Mouse (Mus musculus) layer of hippocampus, postnatal 36 days (tissue): ENCODE results near the gene A930009A15Rik. TPM values are rescaled to one million over a fixed set of nuclear protein-coding genes. Genes with fewer than 3 reads are reported as not detected.

ENCODE experiments used
- DNase-seq, 2 experiments: peaks; one replicate each; pipeline ENCODE4 v3.0.0; 2022
- total RNA-seq, 2 experiments: library from RNA; stranded (reverse); gene quantifications; 2 replicates each; pipeline ENCODE4 v1.2.3; 2021

A930009A15Rik gene
- total RNA-seq, 2 experiments from 2014 or later: 0.47 to 0.66 TPM

DNA sequence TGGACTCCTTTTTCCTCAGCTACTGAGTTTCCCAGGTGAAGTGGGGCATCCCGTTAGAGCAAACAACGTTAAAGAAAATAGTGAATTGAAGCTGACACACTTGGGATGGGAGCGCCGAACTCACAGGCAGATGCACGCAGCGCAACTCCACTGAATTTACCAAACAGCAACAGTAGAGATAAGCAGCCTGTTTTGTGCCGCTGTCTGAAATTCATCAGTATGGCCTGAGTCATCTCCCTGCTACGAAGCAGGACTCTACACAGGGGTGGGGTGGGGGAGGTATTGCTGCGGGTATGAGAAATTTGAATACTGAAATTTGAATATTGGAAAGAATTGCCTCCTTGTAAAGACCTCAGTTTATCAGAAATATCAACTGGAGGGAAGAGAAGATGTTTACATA is 12.2 kb downstream of the A930009A15Rik start:
- DNase-seq: no peak

- DNase-seq: no peak
Measured at GRCm38 (mm10) chr10:115583071-115583470, 13.3 kb downstream of the A930009A15Rik start.

- no peak for DNase-seq
Measured at GRCm38 (mm10) chr10:115584656-115585055, 14.9 kb downstream of the A930009A15Rik start.

DNA sequence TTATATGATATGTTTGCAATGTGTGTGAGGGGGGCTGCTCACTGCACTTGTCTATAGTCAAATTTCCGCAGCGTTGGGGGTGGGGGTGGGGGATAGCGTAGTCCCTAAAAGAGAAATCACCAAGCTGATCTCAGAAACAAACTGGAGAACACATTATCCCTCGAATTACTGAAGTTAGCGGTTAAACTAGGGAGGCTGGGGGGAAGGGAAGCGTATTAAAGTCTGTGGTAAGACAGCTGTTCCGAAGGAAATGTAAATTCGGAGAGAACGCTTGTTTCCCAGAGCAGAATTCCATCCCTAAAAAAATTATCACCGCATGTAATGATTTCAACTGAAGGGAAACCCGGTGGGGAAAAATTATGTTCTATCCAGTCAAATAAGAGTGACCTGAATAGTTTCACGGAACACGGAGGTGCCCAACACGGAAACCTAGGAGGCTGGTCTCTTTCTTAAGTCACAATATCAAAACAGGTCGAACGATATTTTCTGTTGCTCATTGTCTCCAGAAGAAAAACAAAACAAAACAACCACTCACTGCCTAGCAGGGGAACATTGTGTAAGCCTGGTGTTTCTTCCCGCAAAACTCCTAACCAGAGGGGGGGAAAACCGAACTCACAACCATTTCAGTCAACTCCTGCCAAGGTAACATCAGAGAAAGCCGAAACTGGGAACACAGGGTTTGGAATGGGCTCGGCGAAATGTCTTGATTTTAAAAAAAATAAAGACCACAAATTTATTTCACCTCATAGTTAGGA is 15.9 kb downstream of the A930009A15Rik start:
- DNase-seq: no peak

GRCm38 (mm10) chr10:115586246-115587231 is 16.8 kb downstream of the A930009A15Rik start:
- no peak for DNase-seq

GRCm38 (mm10) chr10:115587301-115587969 is 17.6 kb downstream of the A930009A15Rik start, which contains the start of gene Lgr5:
Lgr5 (minus strand) TSS chr10:115587780.
- DNase-seq: peak; percentile 45 to 50

DNA sequence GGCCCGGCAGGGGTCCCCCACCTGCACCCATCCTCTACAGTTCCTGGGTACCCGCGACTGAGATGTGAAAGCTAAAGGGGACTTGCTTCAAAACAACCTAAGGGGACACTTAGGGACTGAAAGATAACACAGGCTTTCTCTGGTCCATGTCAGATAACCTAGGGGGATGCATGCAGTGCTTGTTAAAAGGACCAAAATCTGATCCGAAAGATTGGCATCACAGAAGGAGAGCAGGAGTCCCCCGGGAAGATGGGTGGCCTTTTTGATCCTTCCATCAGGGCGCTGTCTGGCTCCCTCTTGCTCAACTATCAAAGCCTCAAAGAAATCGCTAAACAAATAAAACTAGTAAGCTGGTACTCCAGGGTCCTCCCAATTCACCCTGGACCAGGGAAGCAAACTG is 18.2 kb downstream of the A930009A15Rik start:
- DNase-seq: no peak

GRCm38 (mm10) chr10:115593221-115593620 is 23.4 kb downstream of the A930009A15Rik start:
- DNase-seq: no peak

DNA sequence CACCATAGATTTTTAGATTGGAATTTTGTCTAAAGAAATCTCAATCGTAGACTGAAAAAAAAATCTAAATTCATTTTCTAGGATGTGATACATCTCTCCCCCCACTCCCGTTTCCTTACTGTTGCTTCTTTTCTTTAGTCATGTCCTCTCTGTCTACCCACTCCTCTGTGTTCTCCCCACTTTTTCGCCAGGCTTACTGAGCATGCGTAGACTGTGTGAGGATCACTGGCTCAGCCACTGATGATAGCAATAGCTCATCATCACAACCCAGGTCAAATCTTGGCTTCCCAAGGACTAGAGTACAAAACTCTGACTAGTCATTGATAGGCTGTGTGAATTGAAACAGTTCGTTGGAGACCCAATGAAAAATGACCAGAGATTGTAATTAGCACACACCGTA is 23.9 kb downstream of the A930009A15Rik start:
- DNase-seq: no peak

GRCm38 (mm10) chr10:115595748-115596147 is 26.0 kb downstream of the A930009A15Rik start:
- no peak for DNase-seq

GRCm38 (mm10) chr10:115617456-115618287 is 47.9 kb downstream of the A930009A15Rik start:
- DNase-seq: peak in 1 of 2 experiments; percentile 10

DNA sequence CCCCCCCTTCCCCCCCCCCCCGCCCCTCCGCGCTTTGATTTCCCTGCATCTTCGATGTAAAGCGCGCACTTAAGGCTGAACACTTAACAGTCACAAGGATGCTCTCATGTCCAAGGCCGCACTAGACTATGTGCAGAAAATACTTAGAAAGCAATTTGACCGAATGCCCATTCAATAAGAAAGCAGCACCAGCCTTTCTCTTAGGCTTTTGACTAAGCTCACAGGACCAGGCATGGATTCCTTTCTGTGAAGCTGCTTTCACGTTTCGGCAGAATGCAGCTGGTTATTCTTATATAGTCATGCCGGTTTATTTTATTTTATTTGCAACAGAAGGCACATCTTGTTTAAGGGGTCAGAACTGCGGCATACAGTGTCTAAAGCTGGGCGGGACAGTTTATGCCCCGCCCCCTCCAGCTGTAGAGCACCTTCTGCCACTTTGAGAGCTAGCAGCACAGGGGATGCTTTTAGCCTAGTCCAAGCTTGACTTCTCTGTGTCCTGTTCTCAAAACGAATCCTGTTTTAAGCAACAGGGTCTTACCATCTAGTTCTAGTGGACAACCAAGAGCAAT is 48.6 kb downstream of the A930009A15Rik start:
- DNase-seq: no peak

DNA sequence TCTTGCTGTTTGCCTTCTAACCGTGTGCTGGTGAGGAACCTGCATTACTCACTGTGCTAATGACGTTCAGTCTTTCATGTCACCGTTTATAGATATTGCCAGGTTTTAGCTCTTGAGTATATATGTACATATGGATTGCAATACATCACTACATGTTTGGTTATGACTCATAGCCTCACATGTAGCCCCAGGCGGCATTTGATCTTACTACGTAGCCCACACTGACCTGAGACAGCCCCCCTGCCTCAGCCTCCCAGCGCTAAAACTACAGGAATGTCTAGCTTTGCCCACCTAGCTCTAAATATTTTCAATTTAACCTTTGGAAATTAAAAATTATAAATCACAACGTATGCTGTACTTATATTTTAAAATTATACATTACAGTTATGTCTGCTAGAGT is 53.7 kb downstream of the A930009A15Rik start:
- DNase-seq: no peak

GRCm38 (mm10) chr10:115623956-115624671 is 54.3 kb downstream of the A930009A15Rik start:
- peak in 1 of 2 experiments; percentile 31 for DNase-seq

DNA sequence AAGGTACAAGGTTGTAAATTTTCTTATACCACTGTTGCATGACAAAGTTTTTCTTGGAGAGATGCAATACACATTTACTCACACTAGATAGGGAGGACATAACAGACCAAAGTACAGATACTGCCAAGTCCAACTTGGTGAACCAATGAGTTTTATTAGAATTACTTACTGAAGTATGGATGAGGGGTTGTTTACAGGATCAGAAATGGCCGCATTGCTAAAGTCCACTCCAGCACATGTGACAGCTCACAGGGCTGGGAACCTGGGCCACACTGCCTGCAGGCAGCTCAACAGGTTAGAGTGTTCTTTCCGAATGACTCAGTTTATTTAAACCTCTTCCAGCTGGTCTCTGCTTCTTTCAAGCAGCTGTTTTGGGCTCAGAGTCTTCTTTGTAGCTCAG is 55.2 kb downstream of the A930009A15Rik start:
- DNase-seq: no peak

GRCm38 (mm10) chr10:115626678-115627077 is 56.9 kb downstream of the A930009A15Rik start:
- DNase-seq: no peak
